Mouse (Mus musculus): ENCODE measurements at regions not wholly inside any gene's neighbourhood (a gene's known extent, or its start where the extent isn't known, plus 50 kb on each side); places are given as distances from the start of the nearest gene placed in this dataset.
"Not testable (repeated sequence)": the region's sequence is repeated elsewhere in the genome, so short reads cannot be mapped to it uniquely, and the experiment has no call there.

- H3K27ac ChIP-seq; ATAC-seq (ENCODE audit: low FRiP score, low read depth); H3K9ac ChIP-seq; H3K4me1 ChIP-seq; H3K4me3 ChIP-seq; H3K4me2 ChIP-seq (replicated peaks); H3K36me3 ChIP-seq; H3K27me3 ChIP-seq (replicated peaks); H3K9me3 ChIP-seq: not testable (repeated sequence)
- WGBS, result 95% methylated on average over 2 of the region's 3 CpGs
These were observed 77.5 kb downstream of the Gm15319 start for GRCm38 (mm10) chr8:20285523-20285922.

GRCm38 (mm10) chr8:20284856-20285255 is 78.2 kb downstream of the Gm15319 start:
- H3K4me3 ChIP-seq; ATAC-seq (ENCODE audit: low FRiP score, low read depth); H3K27me3 ChIP-seq (replicated peaks); H3K27ac ChIP-seq; H3K4me1 ChIP-seq; H3K9ac ChIP-seq; H3K4me2 ChIP-seq (replicated peaks); H3K9me3 ChIP-seq; H3K36me3 ChIP-seq: not testable (repeated sequence)
- WGBS, result 78% methylated on average over 6 of the region's 6 CpGs

GRCm38 (mm10) chr8:20283141-20283540 is 79.9 kb downstream of the Gm15319 start:
- H3K27ac ChIP-seq; H3K4me1 ChIP-seq; ATAC-seq (ENCODE audit: low FRiP score, low read depth); H3K27me3 ChIP-seq (replicated peaks); H3K9ac ChIP-seq; H3K4me3 ChIP-seq; H3K9me3 ChIP-seq; H3K4me2 ChIP-seq (replicated peaks); H3K36me3 ChIP-seq: not testable (repeated sequence)
- WGBS, result 77% methylated on average over 1 of the region's 3 CpGs

DNA sequence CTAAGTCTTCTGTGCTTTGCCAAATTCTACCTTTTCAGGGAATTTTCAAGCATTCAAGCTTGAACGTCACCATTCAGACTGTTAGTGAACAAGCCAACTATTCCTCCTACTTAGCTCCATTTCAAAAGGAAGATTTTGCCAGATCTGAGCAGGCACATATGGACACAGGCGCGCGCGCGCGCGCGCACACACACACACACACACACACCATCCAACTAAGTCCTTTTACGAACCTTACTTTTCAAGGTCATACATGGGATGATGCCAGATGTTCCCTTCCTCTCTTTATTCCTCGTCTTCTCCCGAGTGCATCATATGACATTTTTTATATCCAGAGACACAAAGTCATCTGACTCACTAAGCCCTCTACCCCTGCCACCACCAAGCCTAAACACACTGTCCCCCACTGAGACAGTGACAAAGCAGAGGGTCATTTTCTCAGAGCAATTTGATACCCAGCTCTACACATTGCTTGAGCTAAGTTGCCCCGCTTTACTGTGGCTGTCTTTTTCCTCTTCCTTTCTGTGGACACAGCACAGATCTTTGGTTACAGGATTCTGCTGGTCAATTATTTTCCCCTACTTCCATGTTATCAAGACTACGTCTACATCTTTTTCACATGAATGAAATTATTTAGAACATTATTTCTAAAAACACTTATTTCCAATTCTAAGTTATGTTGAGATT is 81.7 kb downstream of the Gm15319 start:
- 93% methylated on average over 14 of the region's 14 CpGs for WGBS
- H3K4me1 ChIP-seq; H3K9me3 ChIP-seq; H3K9ac ChIP-seq; H3K4me2 ChIP-seq (replicated peaks); ATAC-seq (ENCODE audit: low FRiP score, low read depth); H3K27ac ChIP-seq; H3K4me3 ChIP-seq; H3K36me3 ChIP-seq; H3K27me3 ChIP-seq (replicated peaks): not testable (repeated sequence)

- not testable (repeated sequence) for H3K4me1 ChIP-seq; H3K4me2 ChIP-seq (replicated peaks); H3K9ac ChIP-seq; ATAC-seq (ENCODE audit: low FRiP score, low read depth); H3K27me3 ChIP-seq (replicated peaks); H3K36me3 ChIP-seq; H3K9me3 ChIP-seq; H3K27ac ChIP-seq; H3K4me3 ChIP-seq
- WGBS, result 100% methylated on average over 1 of the region's 1 CpGs
These were observed 85.3 kb downstream of the Gm15319 start for GRCm38 (mm10) chr8:20277701-20278100.

DNA sequence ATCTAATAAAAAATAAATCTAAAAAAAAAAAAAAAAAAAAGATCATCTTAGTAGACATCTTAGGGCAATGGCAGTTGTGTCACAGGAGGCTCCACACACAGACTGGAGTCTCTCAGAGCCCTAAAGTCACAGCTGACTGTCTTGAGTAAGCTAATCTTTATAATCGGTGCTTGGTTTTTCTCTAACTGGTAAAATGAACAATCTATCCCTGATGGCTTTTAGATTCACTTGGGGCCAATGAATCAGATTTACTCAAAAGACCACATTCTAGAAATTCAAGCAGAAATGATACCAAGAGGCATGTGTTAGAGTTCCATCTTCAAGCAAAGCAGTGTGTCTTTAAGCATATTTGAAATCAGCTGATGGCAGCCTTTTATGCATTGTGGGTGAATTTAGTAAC is 86.3 kb downstream of the Gm15319 start:
- ATAC-seq (ENCODE audit: low FRiP score, low read depth); H3K27me3 ChIP-seq (replicated peaks); H3K36me3 ChIP-seq; H3K4me2 ChIP-seq (replicated peaks); H3K4me3 ChIP-seq; H3K27ac ChIP-seq; H3K4me1 ChIP-seq; H3K9me3 ChIP-seq; H3K9ac ChIP-seq: not testable (repeated sequence)
- 85% methylated on average over 1 of the region's 1 CpGs for WGBS

GRCm38 (mm10) chr8:20273844-20274243 is 89.2 kb downstream of the Gm15319 start:
- not testable (repeated sequence) for H3K27ac ChIP-seq; H3K36me3 ChIP-seq; H3K9ac ChIP-seq; H3K27me3 ChIP-seq (replicated peaks); H3K4me2 ChIP-seq (replicated peaks); H3K4me1 ChIP-seq; H3K9me3 ChIP-seq; ATAC-seq (ENCODE audit: low FRiP score, low read depth); H3K4me3 ChIP-seq
- 84% methylated on average over 4 of the region's 5 CpGs for WGBS

DNA sequence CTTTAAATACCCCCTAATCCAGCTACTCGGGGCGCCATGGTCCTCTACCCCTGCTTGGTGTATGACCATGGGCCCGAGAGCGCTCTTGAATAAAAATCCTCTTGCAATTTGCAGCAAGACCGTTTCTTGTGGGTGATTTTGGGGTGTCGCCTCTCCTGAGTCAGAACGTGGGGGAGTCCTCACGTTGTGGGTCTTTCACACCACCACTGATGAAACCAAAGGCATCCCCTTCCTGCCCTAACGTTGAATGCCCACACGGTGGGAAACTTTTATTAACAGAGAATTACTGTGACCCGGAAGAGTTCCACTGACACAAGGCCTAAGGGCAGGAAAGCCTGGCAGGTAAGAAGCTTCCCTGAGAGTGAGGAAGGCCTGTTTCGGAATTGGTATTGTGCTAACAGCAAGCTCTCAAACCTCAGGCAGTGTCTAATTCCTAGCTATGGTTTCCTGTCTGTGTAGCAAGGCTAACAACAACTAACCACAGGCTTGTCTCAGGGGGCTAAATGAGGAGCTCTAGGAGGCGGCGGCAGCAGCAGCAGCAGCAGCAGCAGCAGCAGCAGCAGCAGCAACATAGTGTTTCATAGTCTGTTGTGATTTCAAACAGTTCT is 95.4 kb downstream of the Gm15319 start:
- not testable (repeated sequence) for H3K4me1 ChIP-seq; ATAC-seq (ENCODE audit: low FRiP score, low read depth); H3K9me3 ChIP-seq; H3K27ac ChIP-seq; H3K9ac ChIP-seq; H3K4me3 ChIP-seq; H3K36me3 ChIP-seq; H3K4me2 ChIP-seq (replicated peaks); H3K27me3 ChIP-seq (replicated peaks)
- 80% methylated on average over 14 of the region's 14 CpGs for WGBS

- H3K9me3 ChIP-seq; H3K27ac ChIP-seq; H3K4me2 ChIP-seq (replicated peaks); H3K4me1 ChIP-seq; H3K4me3 ChIP-seq; H3K9ac ChIP-seq; ATAC-seq (ENCODE audit: low FRiP score, low read depth); H3K36me3 ChIP-seq; H3K27me3 ChIP-seq (replicated peaks): not testable (repeated sequence)
- WGBS, result 98% methylated on average over 3 of the region's 3 CpGs
These were observed 96.2 kb downstream of the Gm15319 start for GRCm38 (mm10) chr8:20266776-20267175.

DNA sequence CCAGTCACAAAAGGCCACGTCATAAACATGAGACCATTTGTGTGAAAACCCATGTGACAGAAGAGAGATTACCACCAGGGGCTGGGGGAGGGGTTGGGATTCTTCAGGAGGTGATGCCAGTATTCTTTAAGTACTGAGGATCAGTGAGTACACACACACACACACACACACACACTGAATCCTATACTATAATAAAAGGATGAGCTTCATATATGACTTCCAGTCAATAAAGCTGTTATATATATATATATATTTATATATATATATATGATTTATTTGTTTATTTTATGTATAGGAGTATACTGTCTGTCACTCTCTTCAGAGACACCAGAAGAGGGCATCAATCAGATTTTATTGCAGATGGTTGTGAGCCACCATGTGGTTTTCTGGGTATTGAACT is 98.4 kb downstream of the Gm15319 start:
- not testable (repeated sequence) for H3K9me3 ChIP-seq; H3K4me1 ChIP-seq; ATAC-seq (ENCODE audit: low FRiP score, low read depth); H3K9ac ChIP-seq; H3K4me2 ChIP-seq (replicated peaks); H3K36me3 ChIP-seq; H3K27ac ChIP-seq; H3K4me3 ChIP-seq; H3K27me3 ChIP-seq (replicated peaks)
- WGBS, result 94% methylated on average over 1 of the region's 1 CpGs

DNA sequence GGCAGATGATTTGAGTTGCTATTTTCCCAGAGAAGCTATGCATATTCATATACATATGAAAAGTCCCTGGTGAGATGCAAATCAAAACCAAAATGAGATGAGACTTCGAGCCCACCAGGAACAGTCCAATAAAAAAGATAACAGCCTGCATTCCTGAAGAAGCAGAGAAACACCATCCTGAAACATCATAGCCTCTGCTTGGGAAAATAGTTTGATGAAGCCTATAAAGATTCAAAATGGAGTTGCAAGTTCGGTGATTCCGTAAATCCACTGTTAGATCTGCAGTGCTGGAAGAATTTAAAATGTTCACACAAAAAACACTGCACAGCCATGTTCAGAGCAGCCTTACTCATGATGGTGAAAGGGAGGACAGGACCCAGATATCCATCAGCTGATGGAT is 98.9 kb downstream of the Gm15319 start:
- not testable (repeated sequence) for H3K4me1 ChIP-seq; H3K27ac ChIP-seq; H3K4me2 ChIP-seq (replicated peaks); ATAC-seq (ENCODE audit: low FRiP score, low read depth); H3K4me3 ChIP-seq; H3K9me3 ChIP-seq; H3K27me3 ChIP-seq (replicated peaks); H3K36me3 ChIP-seq; H3K9ac ChIP-seq
- WGBS, result 85% methylated on average over 3 of the region's 3 CpGs

DNA sequence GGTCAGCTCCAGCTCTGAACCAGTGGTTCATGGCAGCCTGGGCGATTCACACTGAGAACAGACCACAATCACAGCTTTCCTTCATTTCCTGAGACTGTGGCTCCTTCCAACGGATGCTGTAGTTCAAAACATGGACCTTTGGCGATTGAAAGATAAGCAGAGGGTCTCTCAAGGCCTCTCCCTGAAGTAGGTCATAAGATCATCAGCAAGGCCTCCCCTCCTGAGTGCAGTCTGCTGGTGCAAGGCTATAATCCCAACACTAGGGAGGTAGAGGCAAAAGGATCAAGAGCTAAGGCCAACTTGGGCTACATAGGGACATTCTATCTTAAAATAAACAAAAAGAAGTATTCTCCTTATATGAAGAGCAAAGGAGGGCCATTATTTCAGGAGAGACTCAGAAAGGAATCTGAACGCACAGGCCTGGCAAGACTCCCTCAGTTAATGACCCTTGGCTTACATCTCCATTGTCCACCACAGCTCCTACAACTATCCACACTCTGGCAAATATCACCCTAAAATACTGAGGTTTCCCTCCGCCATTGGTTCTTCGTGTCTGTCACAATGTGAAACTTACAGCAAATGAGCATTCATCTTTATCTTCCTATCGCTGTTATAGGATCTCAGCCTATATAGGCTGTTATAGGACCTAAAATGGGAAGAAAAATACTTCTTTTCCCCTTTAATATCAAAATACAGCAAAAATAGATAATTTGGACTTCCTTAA is 100.0 kb downstream of the Gm15319 start:
- not testable (repeated sequence) for ATAC-seq (ENCODE audit: low FRiP score, low read depth); H3K4me2 ChIP-seq (replicated peaks); H3K36me3 ChIP-seq; H3K4me3 ChIP-seq; H3K9me3 ChIP-seq; H3K27me3 ChIP-seq (replicated peaks); H3K27ac ChIP-seq; H3K4me1 ChIP-seq; H3K9ac ChIP-seq
- WGBS, result 88% methylated on average over 6 of the region's 7 CpGs

- ATAC-seq (ENCODE audit: low FRiP score, low read depth), result peak; percentile 82; the same call in 1 of the 2 replicates
- H3K27me3 ChIP-seq (replicated peaks), result not testable (repeated sequence)
These were observed 100.8 kb downstream of the Gm15319 start for GRCm38 (mm10) chr8:20262253-20262652.

More at GRCm38 (mm10) chr8:20262253-20262652, 100.8 kb downstream of the Gm15319 start:
- not testable (repeated sequence) for H3K4me3 ChIP-seq; H3K36me3 ChIP-seq; H3K9ac ChIP-seq; H3K4me2 ChIP-seq (replicated peaks); H3K27ac ChIP-seq; H3K9me3 ChIP-seq; H3K4me1 ChIP-seq
- 85% methylated on average over 3 of the region's 3 CpGs for WGBS
